In genomic region chr4:139587773-139588172, GRCm38 (mm10) we compare ENCODE assay signal across 18 mouse cellular contexts. TPM values are rescaled to one million over a fixed set of nuclear protein-coding genes. Genes with fewer than 3 reads are reported as not detected.
A peak's percentile ranks its signal among the peaks of the same experiment; 100 is the strongest.
DNase-seq lines count a peak whose midpoint lies in the region; ATAC-seq lines count a peak whose summit lies in the region.
"Had no signal": no experiment of that assay in that cellular context is flagged by ENCODE, and none has a peak within 500 bp of the region (broad histone marks: within the 10 kb centered on the region; RNA-seq: fewer than 3 reads in every experiment).

No protein-coding gene starts in this region.

- H3K4me1 ChIP-seq in kidney, embryonic 16.5 days (ENCODE audit: insufficient read depth, low read length) = peaks cover 65% of the 10 kb centered on the region
- peaks cover 43% of the 10 kb centered on the region for H3K4me1 ChIP-seq in kidney, embryonic 14.5 days (ENCODE audit: control insufficient read depth, insufficient read depth, low read length)
- H3K4me1 ChIP-seq in embryonic facial prominence, embryonic 11.5 days (ENCODE audit: control insufficient read depth, insufficient read depth, low read length) = peaks cover 7% of the 10 kb centered on the region; the same call in 1 of the 2 replicates
- H3K4me1 ChIP-seq in midbrain, embryonic 14.5 days (ENCODE audit: control insufficient read depth, insufficient read depth, low read length) = peaks cover 4% of the 10 kb centered on the region; the same call in 1 of the 2 replicates

- H3K4me3 ChIP-seq in kidney, embryonic 16.5 days (ENCODE audit: low read length) = no peak overlapping the region
- H3K4me3 ChIP-seq in kidney, embryonic 14.5 days (ENCODE audit: low read length) = no peak overlapping the region
- no peak overlapping the region for H3K4me3 ChIP-seq in embryonic facial prominence, embryonic 11.5 days (ENCODE audit: low read depth, low read length)
- no peak overlapping the region for H3K4me3 ChIP-seq in midbrain, embryonic 14.5 days (replicated peaks; ENCODE audit: low read depth, low read length)
- H3K4me3 ChIP-seq: limb, embryonic 12.5 days had no signal

- H3K4me2 ChIP-seq in kidney, embryonic 16.5 days (replicated peaks; ENCODE audit: low read depth, low read length) = no peak overlapping the region
- H3K4me2 ChIP-seq in kidney, embryonic 14.5 days (replicated peaks; ENCODE audit: low read depth, low read length) = no peak overlapping the region
- H3K4me2 ChIP-seq in embryonic facial prominence, embryonic 11.5 days (ENCODE audit: low read depth, low read length) = no peak overlapping the region
- no peak overlapping the region for H3K4me2 ChIP-seq in midbrain, embryonic 14.5 days (ENCODE audit: low read length)
- H3K4me2 ChIP-seq: limb, embryonic 12.5 days had no signal

- H3K27me3 ChIP-seq in kidney, embryonic 16.5 days (ENCODE audit: insufficient read depth, low read length) = no peaks in the 10 kb centered on the region
- H3K27me3 ChIP-seq in kidney, embryonic 14.5 days (ENCODE audit: control insufficient read depth, insufficient read depth, low read length) = no peaks in the 10 kb centered on the region
- H3K27me3 ChIP-seq in embryonic facial prominence, embryonic 11.5 days (ENCODE audit: control insufficient read depth, insufficient read depth, low read length) = no peaks in the 10 kb centered on the region
- H3K27me3 ChIP-seq in midbrain, embryonic 14.5 days (ENCODE audit: control insufficient read depth, insufficient read depth, low read length) = no peaks in the 10 kb centered on the region
- H3K27me3 ChIP-seq: limb, embryonic 12.5 days had no signal

- DNase-seq in cerebellum, postnatal 25 days = peak; percentile 21 to 34
- DNase-seq in cerebellum, adult 8-10 months = no peak
- peak; percentile 81 for DNase-seq in Muller cell, postnatal 12 days (ENCODE audit: inconsistent ontology term)
- DNase-seq in embryonic facial prominence, embryonic 11.5 days (ENCODE audit: low spot score) = peak; percentile 35
- no peak for DNase-seq in midbrain, embryonic 14.5 days
- DNase-seq: cerebellum, adult 11 months; right cerebral cortex, postnatal 4 days; thymus, postnatal 4 days had no signal

- WGBS in kidney, embryonic 16.5 days = 47% methylated on average over 4 of the region's 4 CpGs
- WGBS in kidney, embryonic 14.5 days = 65% methylated on average over 4 of the region's 4 CpGs
- WGBS in embryonic facial prominence, embryonic 11.5 days = 64% methylated on average over 4 of the region's 4 CpGs
- 89% methylated on average over 4 of the region's 4 CpGs for WGBS in midbrain, embryonic 14.5 days

- H3K9me3 ChIP-seq in kidney, embryonic 16.5 days (ENCODE audit: low read length) = no peaks in the 10 kb centered on the region
- no peaks in the 10 kb centered on the region for H3K9me3 ChIP-seq in kidney, embryonic 14.5 days (ENCODE audit: control insufficient read depth, low read length)
- H3K9me3 ChIP-seq in embryonic facial prominence, embryonic 11.5 days (replicated peaks; ENCODE audit: control insufficient read depth, low read length) = no peaks in the 10 kb centered on the region
- no peaks in the 10 kb centered on the region for H3K9me3 ChIP-seq in midbrain, embryonic 14.5 days (ENCODE audit: control insufficient read depth, low read length)
- H3K9me3 ChIP-seq: limb, embryonic 12.5 days had no signal

- peak overlapping the region; percentile 14; the same call in 1 of the 2 replicates for H3K27ac ChIP-seq in kidney, embryonic 16.5 days (ENCODE audit: low read length)
- no peak overlapping the region for H3K27ac ChIP-seq in kidney, embryonic 14.5 days (ENCODE audit: low read depth, low read length)
- H3K27ac ChIP-seq in embryonic facial prominence, embryonic 11.5 days (replicated peaks; ENCODE audit: low read depth, low read length) = 0 out of 2 replicates have a peak overlapping the region, but pooled peaks have one; percentile 13
- no peak overlapping the region for H3K27ac ChIP-seq in midbrain, embryonic 14.5 days (replicated peaks; ENCODE audit: low read depth, low read length)
- H3K27ac ChIP-seq: limb, embryonic 12.5 days had no signal

- no peaks in the 10 kb centered on the region for H3K36me3 ChIP-seq in kidney, embryonic 16.5 days (ENCODE audit: insufficient read depth, low read length)
- no peaks in the 10 kb centered on the region for H3K36me3 ChIP-seq in kidney, embryonic 14.5 days (ENCODE audit: control insufficient read depth, insufficient read depth, low read length)
- no peaks in the 10 kb centered on the region for H3K36me3 ChIP-seq in embryonic facial prominence, embryonic 11.5 days (replicated peaks; ENCODE audit: control insufficient read depth, insufficient read depth, low read depth, low read length)
- H3K36me3 ChIP-seq in midbrain, embryonic 14.5 days (ENCODE audit: control insufficient read depth, insufficient read depth, low read length) = no peaks in the 10 kb centered on the region
- H3K36me3 ChIP-seq: limb, embryonic 12.5 days had no signal

- H3K9ac ChIP-seq in kidney, embryonic 16.5 days (replicated peaks; ENCODE audit: low read length) = no peak overlapping the region
- no peak overlapping the region for H3K9ac ChIP-seq in kidney, embryonic 14.5 days (ENCODE audit: low read depth, low read length)
- no peak overlapping the region for H3K9ac ChIP-seq in embryonic facial prominence, embryonic 11.5 days (replicated peaks; ENCODE audit: low read length)
- H3K9ac ChIP-seq in midbrain, embryonic 14.5 days (replicated peaks; ENCODE audit: low read length) = no peak overlapping the region

- no peak for ATAC-seq in kidney, embryonic 16.5 days (ENCODE audit: low FRiP score, low TSS enrichment)
- ATAC-seq in kidney, embryonic 14.5 days (ENCODE audit: low FRiP score, low TSS enrichment) = no peak
- ATAC-seq in embryonic facial prominence, embryonic 11.5 days (replicated peaks; ENCODE audit: insufficient number of reproducible peaks, low FRiP score, low TSS enrichment, low read depth) = no peak
- ATAC-seq in erythroblast, adult 5-6 weeks (replicated peaks; ENCODE audit: low FRiP score, poor library complexity, severe bottlenecking) = no peak
- no peak for ATAC-seq in midbrain, embryonic 14.5 days (ENCODE audit: low FRiP score, low TSS enrichment)

RNA-seq across cellular contexts. Expression of gene Gm21969, which starts 15.2 kb away (rescaled TPM):
- polyA plus RNA-seq in kidney, embryonic 16.5 days (2015; fragmentation: Nextera tagmentation; extraction: Ambion mirVana) = not detected in 2 replicates
- polyA plus RNA-seq in kidney, embryonic 14.5 days (2014; fragmentation: Nextera tagmentation; extraction: Ambion mirVana) = not detected in 2 replicates
- not detected in 2 replicates for polyA plus RNA-seq in embryonic facial prominence, embryonic 11.5 days (2014; fragmentation: Nextera tagmentation; extraction: Ambion mirVana)
- not detected in 2 replicates for total RNA-seq in erythroblast, adult 5-6 weeks (2015; ENCODE audit: low replicate concordance)
- total RNA-seq in erythroblast, adult 5-6 weeks (2017; ENCODE audit: low replicate concordance) = 0.60 TPM in 1 of 2 replicates, not detected in the other
- polyA plus RNA-seq in midbrain, embryonic 14.5 days (2014; fragmentation: Nextera tagmentation; extraction: Ambion mirVana) = not detected in 2 replicates
- total RNA-seq: layer of hippocampus, postnatal 14 days; MEL; monocyte, adult 5-6 weeks had no signal
- polyA plus RNA-seq: heart, embryonic 16.5 days; intestine, embryonic 14.5 days; limb, embryonic 12.5 days; stomach, embryonic 16.5 days had no signal

RNA-seq across cellular contexts. Expression of gene Aldh4a1, which starts 34.9 kb away (rescaled TPM):
- polyA plus RNA-seq in kidney, embryonic 16.5 days (2015; fragmentation: Nextera tagmentation; extraction: Ambion mirVana) = 133 and 149 TPM in 2 replicates
- polyA plus RNA-seq in kidney, embryonic 14.5 days (2014; fragmentation: Nextera tagmentation; extraction: Ambion mirVana) = 31.3 and 37.3 TPM in 2 replicates
- polyA plus RNA-seq in embryonic facial prominence, embryonic 11.5 days (2014; fragmentation: Nextera tagmentation; extraction: Ambion mirVana) = 13.1 and 14.7 TPM in 2 replicates
- total RNA-seq in erythroblast, adult 5-6 weeks (2015; ENCODE audit: low replicate concordance) = 1.3 TPM in 2 replicates
- total RNA-seq in erythroblast, adult 5-6 weeks (2017; ENCODE audit: low replicate concordance) = 2.0 and 3.8 TPM in 2 replicates
- 14.1 and 15.2 TPM in 2 replicates for polyA plus RNA-seq in midbrain, embryonic 14.5 days (2014; fragmentation: Nextera tagmentation; extraction: Ambion mirVana)

RNA-seq across cellular contexts. Expression of gene Iffo2, which starts 57.4 kb away (rescaled TPM):
- polyA plus RNA-seq in kidney, embryonic 16.5 days (2015; fragmentation: Nextera tagmentation; extraction: Ambion mirVana) = 3.2 and 3.7 TPM in 2 replicates
- 7.1 and 9.4 TPM in 2 replicates for polyA plus RNA-seq in kidney, embryonic 14.5 days (2014; fragmentation: Nextera tagmentation; extraction: Ambion mirVana)
- polyA plus RNA-seq in embryonic facial prominence, embryonic 11.5 days (2014; fragmentation: Nextera tagmentation; extraction: Ambion mirVana) = 2.2 and 2.3 TPM in 2 replicates
- not detected in 2 replicates for total RNA-seq in erythroblast, adult 5-6 weeks (2015; ENCODE audit: low replicate concordance)
- total RNA-seq in erythroblast, adult 5-6 weeks (2017; ENCODE audit: low replicate concordance) = 0.14 and 1.9 TPM in 2 replicates
- polyA plus RNA-seq in midbrain, embryonic 14.5 days (2014; fragmentation: Nextera tagmentation; extraction: Ambion mirVana) = 5.2 and 6.2 TPM in 2 replicates

Comparison
In these comparisons a context has a peak if more than half of its experiments do, and no peak if none do; other contexts are left out.
1. DNase-seq: peak in cerebellum, postnatal 25 days (2 of 2), Muller cell, postnatal 12 days (single experiment) and embryonic facial prominence, embryonic 11.5 days (single experiment); none in cerebellum, adult 8-10 months (single experiment) and midbrain, embryonic 14.5 days (single experiment).
2. H3K27ac ChIP-seq: peak in kidney, embryonic 16.5 days (single experiment) and embryonic facial prominence, embryonic 11.5 days (single experiment); none in kidney, embryonic 14.5 days (single experiment) and midbrain, embryonic 14.5 days (single experiment).